Mouse (Mus musculus): ENCODE data around the gene Hes2. TPM values are rescaled to one million over a fixed set of nuclear protein-coding genes. Genes with fewer than 3 reads are reported as not detected.

The Hes2 gene
- not detected for total RNA-seq (2021)

DNA sequence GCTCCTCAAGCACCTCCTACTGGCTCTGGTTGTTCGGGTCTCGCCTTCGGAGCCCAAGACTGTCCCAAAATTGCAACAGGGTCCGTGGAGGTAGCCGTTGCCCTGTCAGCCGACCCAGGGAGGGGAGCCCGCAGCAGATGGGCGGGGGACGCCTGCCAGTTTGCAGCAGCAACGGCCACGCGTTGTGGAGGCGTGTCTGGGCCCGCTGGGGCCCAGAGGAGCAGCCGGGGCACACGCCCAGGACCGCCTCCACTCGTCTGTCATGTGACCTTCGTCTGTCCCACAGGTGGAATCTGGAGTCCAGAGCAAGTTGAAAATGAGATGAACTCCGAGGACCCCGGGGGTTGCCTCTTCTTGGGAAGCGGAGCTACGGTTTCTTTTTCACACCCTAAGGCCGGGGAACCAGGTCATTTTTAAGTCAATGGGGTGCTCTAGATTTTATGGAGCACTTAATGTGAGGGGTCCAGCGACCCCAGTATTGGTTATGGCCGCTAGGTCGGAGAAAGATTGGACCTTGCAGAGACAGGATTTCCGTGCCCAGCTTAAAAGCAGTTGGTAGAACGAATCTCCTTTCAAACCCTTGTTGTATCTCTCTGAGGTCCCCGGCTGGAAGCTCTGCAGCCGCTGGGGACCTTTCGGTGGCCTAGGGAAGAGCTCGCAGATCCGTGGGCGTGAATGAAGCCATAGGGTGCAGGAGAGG, at the start of gene Hes2:
Gene Hes2, plus strand, starts transcription at position 283 of the 700 bp plus-strand sequence.
- no peak for DNase-seq (ENCODE audit: extremely low spot score in 1 of 2, low spot score in 1 of 2)

DNA sequence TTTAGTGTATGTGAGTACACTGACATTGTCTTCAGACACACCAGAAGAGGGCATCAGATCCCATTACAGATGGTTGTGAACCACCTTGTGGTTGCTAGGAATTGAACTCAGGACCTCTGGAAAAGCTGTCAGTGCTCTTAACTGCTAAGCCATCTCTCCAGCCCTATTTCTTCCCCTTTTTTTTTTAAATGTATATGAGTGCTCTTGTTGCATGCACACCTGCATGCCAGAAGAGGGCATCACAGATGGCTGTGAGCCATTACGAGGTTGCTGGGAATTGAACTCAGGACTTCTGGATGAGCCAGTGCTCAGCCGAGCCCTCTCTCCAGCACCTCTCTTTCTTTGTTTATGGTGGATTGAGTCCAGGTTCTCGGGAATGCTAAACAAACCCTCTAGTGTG, 49.2 kb upstream of the Hes2 start:
- DNase-seq (ENCODE audit: extremely low spot score in 1 of 2, low spot score in 1 of 2), result no peak

DNA sequence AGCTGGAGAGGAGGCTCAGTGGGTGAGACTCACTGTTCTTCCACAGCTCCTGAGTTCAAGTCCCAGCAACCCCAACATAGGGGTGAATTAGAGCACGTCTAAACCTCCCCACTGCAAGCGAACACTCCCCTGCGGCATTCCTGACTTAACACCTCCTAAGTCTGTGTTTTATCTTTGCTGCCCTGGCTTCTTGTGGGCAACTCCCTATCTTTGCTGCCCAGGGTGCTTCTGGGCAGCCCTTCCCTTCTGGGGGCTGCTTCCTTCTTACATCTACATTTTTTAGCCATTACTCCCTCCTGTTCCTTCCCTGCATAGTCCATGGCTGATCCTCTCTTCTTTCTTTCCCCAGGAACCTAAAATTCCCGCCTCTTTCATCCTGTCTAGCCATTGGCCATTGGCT, 48.0 kb upstream of the Hes2 start:
- no peak for DNase-seq (ENCODE audit: extremely low spot score in 1 of 2, low spot score in 1 of 2)

DNA sequence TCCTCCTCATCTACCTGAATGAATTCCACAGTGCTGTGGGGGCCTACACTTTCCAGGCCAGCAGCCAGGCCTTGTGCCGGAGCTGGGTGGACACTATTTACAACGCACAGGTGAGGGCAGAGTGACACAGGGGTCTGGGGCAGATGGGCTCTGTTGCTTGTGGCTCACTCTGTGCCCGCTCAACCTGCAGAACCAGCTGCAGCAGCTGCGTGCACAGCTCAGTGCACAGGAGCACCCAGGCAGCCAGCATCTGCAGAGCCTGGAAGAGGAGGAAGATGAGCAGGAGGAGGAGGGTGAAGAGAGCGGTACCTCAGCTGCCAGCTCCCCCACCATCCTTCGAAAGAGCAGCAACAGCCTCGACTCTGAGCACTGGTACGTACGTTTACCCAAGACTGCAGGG, 46.3 kb upstream of the Hes2 start:
- no peak for DNase-seq (ENCODE audit: extremely low spot score in 1 of 2, low spot score in 1 of 2)

DNA sequence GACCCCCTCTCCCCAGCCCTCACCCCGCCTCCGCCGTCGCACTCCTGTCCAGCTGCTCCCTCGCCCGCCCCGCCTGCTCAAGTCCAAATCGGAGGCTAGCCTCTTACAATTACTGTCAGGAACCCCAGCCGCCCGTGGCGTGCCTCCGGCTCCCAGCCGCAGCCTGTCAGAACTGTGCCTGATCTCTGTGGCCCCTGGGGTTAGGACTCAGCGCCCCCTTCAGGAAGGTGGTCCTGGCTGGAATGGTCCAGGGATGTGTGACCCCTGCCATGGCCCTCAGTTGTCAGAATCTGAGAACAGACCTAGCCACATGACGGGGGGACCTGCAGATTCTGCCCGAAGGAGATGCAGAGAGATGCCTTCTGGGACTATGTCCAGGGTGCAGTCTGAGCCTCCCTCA, 44.6 kb upstream of the Hes2 start:
- DNase-seq (ENCODE audit: extremely low spot score in 1 of 2, low spot score in 1 of 2), result no peak

DNA sequence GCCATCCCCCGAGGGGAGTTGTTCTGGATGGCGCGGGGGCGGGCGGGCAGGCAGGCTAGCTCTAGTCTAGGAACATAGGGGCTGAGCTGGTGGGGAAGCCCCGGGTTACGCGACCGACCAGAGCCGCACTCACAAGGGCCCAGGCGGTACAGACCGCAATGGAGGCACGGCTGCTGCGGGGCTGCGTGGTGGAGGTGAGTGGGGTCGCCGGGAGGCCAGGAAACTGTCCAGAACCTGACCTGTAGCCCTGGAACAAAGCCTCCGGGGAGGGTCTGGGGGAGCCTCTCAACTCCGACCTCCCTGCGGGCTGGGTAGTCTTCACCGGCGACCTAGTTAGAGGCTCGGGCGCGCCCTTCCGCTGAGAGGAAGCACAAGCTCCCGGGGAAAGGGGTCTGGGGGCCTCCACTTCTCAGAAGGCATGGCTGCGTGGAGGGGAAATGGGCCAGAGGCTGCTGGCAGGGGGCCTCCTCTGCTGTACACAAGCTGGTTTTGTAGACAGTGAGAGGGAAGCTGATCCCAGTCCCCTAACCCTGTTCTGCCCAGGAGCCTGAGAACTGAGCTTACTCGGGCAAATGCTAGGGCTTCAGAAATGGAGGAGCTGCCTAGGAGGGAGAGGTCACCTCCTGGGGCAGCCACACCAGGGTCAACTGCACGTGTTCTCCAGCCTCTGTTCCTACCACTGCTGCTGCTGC, 42.6 kb upstream of the Hes2 start, which contains the start of gene Tnfrsf25:
Gene Tnfrsf25, plus strand, starts transcription at position 14 of the 692 bp plus-strand sequence.
- DNase-seq (ENCODE audit: extremely low spot score in 1 of 2, low spot score in 1 of 2), result no peak

DNA sequence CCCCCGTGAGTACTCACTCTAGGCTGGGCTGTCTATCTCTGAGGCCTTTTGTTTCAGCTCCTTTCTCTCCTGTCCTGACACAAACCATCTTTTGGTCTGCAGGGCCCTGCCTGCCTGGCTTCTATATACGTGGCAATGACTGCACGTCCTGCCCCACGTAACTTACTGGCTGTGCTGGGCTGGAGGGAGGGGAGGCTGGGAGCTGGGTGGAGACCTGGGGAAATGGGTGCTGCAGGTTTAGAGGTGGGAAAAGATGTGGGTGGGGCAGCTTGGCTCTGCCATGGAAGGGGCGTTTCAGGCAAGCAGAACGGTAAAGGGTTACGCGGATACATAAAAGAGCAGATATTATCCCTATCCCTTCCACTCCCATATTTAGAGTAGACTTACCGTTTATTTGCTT, 41.1 kb upstream of the Hes2 start:
- no peak for DNase-seq (ENCODE audit: extremely low spot score in 1 of 2, low spot score in 1 of 2)

DNA sequence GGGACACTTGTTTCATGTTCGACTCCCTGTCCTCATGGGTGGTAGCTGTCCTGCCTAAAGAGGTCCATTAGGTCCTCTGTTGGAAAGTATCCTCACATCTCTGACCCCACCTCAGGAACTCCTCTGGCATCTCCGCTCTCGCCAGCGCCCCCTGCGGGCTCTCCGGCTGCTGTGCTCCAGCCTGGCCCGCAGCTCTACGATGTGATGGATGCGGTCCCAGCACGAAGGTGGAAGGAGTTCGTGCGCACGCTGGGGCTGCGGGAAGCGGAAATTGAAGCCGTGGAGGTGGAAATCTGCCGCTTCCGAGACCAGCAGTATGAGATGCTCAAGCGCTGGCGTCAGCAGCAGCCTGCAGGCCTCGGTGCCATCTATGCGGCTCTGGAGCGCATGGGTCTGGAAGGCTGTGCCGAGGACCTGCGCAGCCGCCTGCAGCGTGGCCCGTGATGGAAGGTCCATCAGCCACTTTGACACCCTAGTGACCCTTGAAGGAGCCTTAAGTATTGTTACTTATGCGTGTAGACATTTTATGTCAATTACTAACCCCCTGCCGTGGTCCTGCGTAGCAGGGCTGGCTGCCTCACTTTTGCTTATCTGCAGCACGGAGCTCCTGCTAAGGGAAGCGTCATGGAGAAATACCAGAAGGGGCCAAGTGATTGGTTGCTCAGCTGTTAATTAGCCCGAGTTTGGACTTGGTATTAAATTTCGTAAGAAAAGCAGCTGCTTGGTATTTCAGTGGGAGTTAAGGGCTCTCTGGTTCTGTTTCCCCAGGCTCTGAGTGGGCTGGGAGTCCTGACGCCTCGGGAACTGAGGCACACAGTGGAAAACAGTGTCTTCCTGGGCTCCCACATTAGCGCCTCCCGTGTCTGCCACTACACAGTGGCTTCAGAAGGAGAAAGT, 39.0 kb upstream of the Hes2 start:
- DNase-seq (ENCODE audit: extremely low spot score in 1 of 2, low spot score in 1 of 2), result peak; percentile 61 to 63

DNA sequence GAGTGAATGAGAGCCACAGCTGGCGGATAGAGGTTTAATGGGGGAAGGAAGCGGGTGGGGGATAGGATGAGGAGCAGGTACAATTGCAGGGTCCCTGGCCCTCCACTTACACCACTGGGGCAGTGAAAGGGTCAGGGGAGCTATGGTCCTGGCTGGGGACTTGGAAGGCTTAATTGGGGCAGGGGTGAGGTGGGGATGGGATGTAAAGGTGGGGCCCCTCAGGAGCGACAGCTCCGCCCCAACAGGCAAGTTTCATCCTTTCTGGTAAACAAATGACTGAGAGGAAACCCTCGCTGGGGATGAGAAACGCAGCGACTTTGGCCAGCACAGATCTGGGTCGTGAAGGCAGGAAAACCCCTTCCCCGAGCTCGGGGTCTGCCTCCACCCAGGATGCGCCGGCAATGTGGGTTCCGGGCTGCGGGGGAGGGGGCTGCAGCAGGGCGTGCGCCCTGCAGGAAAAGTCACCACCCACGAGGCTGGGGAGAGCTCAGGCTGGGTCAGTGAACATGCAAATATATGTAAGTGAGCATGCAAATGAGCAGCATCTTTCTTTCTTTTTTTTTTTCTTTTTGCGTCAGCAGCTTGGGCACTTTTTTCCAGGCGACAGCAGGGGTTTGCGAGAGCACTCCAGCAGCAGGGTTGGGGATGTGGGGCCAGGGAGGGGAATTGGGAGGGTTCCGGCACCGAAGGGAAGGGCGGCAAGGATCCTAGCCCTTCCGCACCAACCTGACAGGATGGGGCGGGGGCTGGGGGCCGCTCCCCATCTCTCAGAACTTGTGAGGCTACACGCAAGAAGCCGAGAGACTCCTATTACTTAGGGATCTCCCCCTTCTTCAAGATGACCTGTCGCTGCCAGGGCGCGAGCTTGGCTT, 38.1 kb upstream of the Hes2 start:
- no peak for DNase-seq (ENCODE audit: extremely low spot score in 1 of 2, low spot score in 1 of 2)

DNA sequence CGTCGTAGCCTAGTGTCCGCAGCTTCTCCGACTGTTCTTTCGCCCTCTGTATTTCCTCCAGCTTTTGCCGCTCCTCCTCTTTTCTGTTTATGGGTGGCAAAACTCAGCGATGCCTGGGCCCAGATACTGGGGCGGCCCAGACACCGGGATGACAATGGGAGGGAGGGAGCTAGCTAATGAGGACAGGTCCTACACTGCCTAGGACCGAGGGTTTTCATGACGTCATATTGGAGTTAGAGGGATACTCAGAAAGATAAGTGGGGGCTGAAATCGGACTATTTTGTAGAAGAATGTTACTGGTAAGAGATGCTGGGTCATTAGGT, 37.5 kb upstream of the Hes2 start:
- no peak for DNase-seq (ENCODE audit: extremely low spot score in 1 of 2, low spot score in 1 of 2)

DNA sequence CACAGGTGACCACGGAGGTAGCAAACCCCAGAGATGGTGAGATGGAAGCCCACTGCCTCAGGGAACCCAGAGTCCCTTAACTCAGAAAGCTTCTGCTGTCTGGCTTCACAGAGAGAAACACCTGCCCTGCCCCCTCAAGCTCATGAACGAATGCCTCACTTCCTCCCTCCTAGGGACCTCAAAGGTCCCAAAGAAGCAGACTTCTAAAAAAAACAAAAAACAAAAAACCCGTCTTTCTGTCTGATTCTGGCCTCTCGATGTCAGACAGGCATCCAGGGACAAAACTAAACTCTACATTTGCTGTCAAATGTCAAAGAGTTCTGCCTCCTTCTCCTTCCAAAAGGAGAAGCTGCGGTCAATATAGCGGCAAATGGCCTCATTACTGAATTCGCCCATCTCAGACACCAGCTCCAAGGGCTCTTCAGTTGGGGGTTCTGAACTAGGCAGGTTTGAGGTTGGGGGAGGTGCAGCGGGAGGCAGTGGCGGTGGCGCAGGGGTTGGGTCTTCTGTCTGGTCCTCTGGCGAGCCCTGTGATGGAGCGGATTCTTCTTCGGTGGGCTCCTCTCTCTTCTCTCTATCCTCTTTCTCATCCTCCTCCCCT, 34.2 kb upstream of the Hes2 start:
- DNase-seq (ENCODE audit: extremely low spot score in 1 of 2, low spot score in 1 of 2), result no peak

DNA sequence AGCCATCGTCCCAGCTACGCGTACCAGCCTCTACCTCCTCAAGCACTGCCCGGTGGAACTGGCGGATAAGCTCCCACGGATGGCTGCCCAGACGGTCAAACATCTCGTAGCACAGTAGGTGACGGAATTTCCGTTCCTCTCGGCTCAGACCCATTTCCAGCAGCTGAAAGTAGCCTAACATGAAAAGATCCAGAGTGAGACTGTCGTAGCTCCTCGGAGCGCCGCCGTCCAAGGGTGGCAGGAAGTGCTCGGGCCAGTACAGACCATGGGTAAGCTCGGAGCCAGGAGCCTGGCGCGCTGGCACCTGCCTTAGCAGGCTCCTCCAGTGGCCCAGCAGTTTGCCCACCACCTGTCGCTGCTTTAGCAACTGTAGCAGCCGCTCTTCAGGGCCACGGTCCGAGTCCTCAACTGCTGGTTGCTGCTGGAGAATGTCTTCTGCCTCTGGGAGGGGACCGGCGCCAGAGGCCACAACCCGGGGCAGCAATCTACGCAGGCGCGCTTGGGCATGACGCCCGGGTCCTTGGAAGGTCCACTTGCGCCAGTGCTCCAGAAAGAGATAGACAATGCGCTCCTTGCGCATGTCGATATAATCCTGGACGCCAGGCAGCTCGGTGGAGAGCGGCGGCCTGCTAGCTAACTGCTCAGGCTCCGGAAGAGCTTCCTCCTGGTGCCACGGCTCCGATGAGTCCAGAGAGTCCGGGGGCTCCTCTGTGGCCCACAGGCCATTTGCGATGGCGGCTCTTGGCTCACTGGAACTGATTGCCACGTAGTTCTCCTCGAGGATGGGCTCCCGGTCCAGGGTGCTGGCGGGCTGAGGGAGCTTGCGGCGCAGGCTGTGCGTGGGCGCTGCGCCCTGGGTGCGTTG, 33.3 kb upstream of the Hes2 start:
- DNase-seq (ENCODE audit: extremely low spot score in 1 of 2, low spot score in 1 of 2), result no peak

DNA sequence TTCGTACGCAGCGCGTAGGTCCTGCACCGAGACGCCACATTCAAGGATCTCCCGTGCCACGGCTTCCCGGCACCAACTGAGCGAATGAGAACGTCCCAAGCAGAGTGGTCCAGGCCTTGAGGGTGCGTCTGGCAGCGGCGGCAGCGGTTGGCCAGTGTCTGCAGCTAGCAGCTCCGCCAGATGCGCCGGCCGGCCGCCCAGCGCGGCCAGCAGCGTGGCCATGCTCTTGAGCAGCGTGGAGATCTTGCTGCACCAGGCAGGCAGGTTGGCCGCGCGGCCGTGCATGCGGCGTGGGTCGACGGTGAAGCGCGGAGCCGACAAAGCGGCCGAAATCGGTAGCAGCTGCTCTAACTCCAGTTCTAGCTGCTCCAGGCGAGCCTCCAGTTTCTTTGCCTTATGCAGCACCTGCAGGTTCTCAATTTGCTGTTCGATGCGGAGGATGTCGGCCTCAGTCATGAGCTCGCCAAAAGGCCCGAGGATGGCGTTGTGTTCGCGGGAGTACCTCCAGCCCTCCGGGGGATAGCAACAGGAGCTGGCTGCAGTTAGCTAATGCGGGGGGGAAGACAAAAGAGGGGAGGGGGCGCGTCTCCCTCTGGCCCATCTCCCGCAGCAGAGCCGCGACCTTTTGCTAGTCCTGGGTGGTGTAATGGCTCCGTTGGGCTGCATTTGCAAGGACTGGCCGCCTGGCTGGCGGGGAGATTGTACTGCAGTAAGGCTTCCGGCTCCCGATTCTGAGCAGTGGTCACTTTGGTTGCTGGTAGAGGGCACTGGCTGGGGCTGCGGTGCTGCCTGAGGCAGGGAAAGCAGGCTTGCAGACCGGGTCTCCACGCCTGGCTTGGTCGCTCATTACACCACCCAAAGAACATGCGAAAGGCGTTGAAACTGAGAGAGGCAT, 32.4 kb upstream of the Hes2 start:
- no peak for DNase-seq (ENCODE audit: extremely low spot score in 1 of 2, low spot score in 1 of 2)

DNA sequence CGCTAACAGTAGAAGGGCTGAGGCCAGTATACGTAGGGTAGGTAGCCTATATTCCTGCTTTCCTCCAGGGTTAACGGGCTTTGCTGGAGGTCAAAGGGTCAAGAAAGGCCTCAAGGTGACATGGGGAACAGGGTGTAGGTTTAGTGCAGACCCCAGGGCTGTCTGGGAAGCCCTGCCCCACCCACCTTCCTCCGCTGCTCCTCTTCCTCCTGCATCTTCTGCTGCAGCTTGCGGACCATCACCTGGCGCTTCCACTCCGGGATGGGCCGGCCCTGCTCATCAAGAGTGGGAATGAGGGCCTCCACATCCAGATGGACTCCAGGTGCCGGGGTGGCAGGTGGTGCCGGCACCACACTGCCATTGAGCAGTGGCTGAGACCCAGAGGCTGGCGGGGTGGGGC, 30.8 kb upstream of the Hes2 start:
- DNase-seq (ENCODE audit: extremely low spot score in 1 of 2, low spot score in 1 of 2), result no peak

DNA sequence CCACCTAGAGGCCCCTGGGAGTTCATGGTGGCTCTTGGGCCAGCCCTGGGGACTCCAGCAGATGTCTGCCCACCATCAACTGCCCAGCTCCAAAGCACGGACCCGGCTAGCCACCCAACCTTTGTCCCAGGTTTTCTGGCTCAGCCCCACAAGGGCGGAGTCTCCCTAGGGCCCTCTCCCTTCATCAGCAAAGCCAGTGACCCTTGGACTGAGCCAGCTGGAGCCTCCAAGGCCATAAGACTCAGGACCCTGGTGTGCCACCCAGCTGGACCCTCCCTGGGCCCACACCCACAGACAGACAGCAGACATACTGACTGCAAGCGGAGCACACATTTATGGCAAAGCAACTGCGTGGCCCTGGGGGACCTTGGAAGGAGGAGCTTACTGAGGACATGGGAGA, 29.9 kb upstream of the Hes2 start:
- no peak for DNase-seq (ENCODE audit: extremely low spot score in 1 of 2, low spot score in 1 of 2)

DNA sequence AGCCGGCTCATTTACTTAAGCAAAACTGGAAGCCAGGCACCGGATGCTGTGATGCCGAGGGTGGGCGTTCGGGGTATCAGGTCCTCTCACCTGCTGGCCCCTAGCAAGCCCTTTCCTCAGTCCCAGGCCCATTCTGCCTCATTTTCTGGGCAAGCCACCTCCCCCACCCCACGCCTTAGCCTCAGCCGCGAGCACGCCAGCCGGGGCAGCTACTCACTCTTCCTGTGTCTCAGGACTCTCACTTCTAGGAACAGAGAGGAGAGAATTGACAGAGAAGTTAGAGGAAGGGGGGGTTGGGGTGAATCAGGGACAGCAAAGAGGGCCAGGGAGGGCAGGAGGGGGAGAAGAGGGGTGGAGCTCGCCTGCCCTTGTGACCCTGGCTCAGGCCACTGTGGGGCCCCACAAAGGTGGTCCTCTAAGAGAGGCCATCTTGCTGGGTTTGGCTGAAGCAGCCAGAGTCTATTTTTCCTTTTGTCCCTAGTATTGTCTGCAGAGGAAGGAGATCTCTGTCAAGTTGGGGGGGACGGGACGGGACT, 29.2 kb upstream of the Hes2 start:
- no peak for DNase-seq (ENCODE audit: extremely low spot score in 1 of 2, low spot score in 1 of 2)

DNA sequence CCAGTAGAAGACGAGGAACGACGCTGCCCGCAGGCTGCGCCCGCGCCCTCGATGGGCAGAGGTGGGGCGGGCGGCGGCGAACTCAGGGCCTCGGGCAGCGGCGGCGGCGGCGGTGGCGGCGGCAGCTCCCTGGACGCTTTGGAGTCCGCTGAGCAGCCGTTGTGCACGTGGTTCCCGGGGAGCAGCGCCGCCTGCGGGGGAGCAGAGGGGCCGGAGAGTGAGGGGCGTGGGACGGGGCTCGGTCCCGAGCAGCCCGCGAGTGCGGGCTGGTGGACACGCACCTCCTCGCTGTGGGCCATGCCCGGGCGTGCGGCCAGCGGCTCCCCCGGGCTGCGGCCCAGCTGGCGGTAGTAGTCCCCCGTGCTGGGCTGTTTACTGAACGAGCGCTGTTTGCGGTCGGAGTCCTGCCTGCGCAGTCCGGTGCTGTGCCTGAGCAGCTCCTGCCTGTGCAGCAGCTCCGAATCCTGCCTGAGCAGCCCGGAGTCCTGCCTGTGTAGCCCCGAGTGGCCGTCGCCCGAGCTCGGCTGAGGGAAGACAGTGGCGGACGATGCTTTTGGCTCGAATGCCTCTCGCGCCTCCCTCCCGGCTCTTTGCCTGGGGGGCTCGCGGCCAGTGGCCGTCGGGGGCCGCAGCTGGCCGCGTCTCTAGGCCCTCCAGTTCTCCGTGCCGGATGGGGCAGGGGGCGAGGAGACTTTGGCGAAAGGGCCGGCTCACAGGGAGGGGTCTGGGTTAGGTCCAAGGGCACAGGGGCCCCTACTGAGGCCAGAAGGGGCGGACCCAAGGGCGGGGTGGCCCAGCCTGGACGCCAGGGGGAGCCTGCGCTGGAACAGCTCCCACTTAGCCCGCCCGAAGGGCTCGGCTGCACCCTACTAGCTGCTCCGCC, 27.7 kb upstream of the Hes2 start:
- DNase-seq (ENCODE audit: extremely low spot score in 1 of 2, low spot score in 1 of 2), result peak in 1 of 2 experiments; percentile 48

Measured in layer of hippocampus, postnatal 25 days (tissue).